Mouse (Mus musculus): Measurements from ENCODE around the gene Aifm2. TPM values are rescaled to one million over a fixed set of nuclear protein-coding genes. Genes with fewer than 3 reads are reported as not detected.

Gene Aifm2
- total RNA-seq, 1 experiment = 13.4 TPM

- Histone ChIP-seq H3K36me3 (ENCODE audit: control insufficient read depth, insufficient read depth, low read length, poor library complexity, severe bottlenecking) (no peaks in the 10 kb centered on the region), H3K4me1 (ENCODE audit: control insufficient read depth in 2 of 2, insufficient read depth in 2 of 2, low read length in 2 of 2, poor library complexity in 1 of 2) (peaks cover 4 to 7% of the 10 kb centered on the region in 2 experiments), H3K4me3 (ENCODE audit: insufficient read depth in 1 of 2, low read depth in 1 of 2, low read length in 2 of 2, poor library complexity in 1 of 2, severe bottlenecking in 1 of 2) (peak overlapping the region; percentile 92 to 99), H3K9me3 (ENCODE audit: control insufficient read depth, insufficient read depth, low read depth, low read length) (no peaks in the 10 kb centered on the region), H3K27ac (ENCODE audit: insufficient read depth, low read depth, low read length, poor library complexity, severe bottlenecking) (no peak overlapping the region), H3K9ac (ENCODE audit: insufficient read depth, low read depth, low read length, poor library complexity, severe bottlenecking) (peak overlapping the region; percentile 93; the same call in 1 of the 2 replicates)
- no peak for DNase-seq (ENCODE audit: low read depth, low spot score)
- no peak for TF ChIP-seq CHD2 (IDR thresholded peaks at IDR 0.05; ENCODE audit: low read depth, low read length)
- no peak for TF ChIP-seq ZC3H11A (IDR thresholded peaks at IDR 0.05; ENCODE audit: borderline replicate concordance, low read depth, low read length)
- no peak for TF ChIP-seq ZNF384 (IDR thresholded peaks at IDR 0.05; ENCODE audit: low read depth, low read length)
- TF ChIP-seq MAFK (IDR thresholded peaks at IDR 0.05; ENCODE audit: insufficient read depth, low read depth, low read length) = no peak
- TF ChIP-seq HCFC1 (IDR thresholded peaks at IDR 0.05; ENCODE audit: borderline replicate concordance, insufficient read depth, low read length) = no peak
- in situ Hi-C loops (cut with MboI; ENCODE audit: low sequenced_read_pairs in 2 of 2, unreplicated experiment in 2 of 2) = no loop called here
These were observed 69.4 kb downstream of the Aifm2 start for GRCm38 (mm10) chr10:61784414-61784813.

GRCm38 (mm10) chr10:61787541-61788313, 72.7 kb downstream of the Aifm2 start:
- in situ Hi-C loops (cut with MboI; ENCODE audit: low sequenced_read_pairs in 2 of 2, unreplicated experiment in 2 of 2) = no loop called here
- Histone ChIP-seq H3K4me3 (ENCODE audit: insufficient read depth in 1 of 2, low read depth in 1 of 2, low read length in 2 of 2, poor library complexity in 1 of 2, severe bottlenecking in 1 of 2) (no peak overlapping the region), H3K4me1 (ENCODE audit: control insufficient read depth in 2 of 2, insufficient read depth in 2 of 2, low read length in 2 of 2, poor library complexity in 1 of 2) (peaks cover 4 to 7% of the 10 kb centered on the region in 2 experiments; a peak in 3 of 4 replicates), H3K9me3 (ENCODE audit: control insufficient read depth, insufficient read depth, low read depth, low read length) (no peaks in the 10 kb centered on the region), H3K9ac (ENCODE audit: insufficient read depth, low read depth, low read length, poor library complexity, severe bottlenecking) (no peak overlapping the region), H3K36me3 (ENCODE audit: control insufficient read depth, insufficient read depth, low read length, poor library complexity, severe bottlenecking) (no peaks in the 10 kb centered on the region), H3K27ac (ENCODE audit: insufficient read depth, low read depth, low read length, poor library complexity, severe bottlenecking) (no peak overlapping the region)
- no peak for DNase-seq (ENCODE audit: low read depth, low spot score)
- TF ChIP-seq ZNF384 (IDR thresholded peaks at IDR 0.05; ENCODE audit: low read depth, low read length) (no peak), CHD2 (IDR thresholded peaks at IDR 0.05; ENCODE audit: low read depth, low read length) (no peak), MAFK (IDR thresholded peaks at IDR 0.05; ENCODE audit: insufficient read depth, low read depth, low read length) (no peak), HCFC1 (IDR thresholded peaks at IDR 0.05; ENCODE audit: borderline replicate concordance, insufficient read depth, low read length) (no peak), ZC3H11A (IDR thresholded peaks at IDR 0.05; ENCODE audit: borderline replicate concordance, low read depth, low read length) (no peak)

- Histone ChIP-seq H3K27ac (ENCODE audit: insufficient read depth, low read depth, low read length, poor library complexity, severe bottlenecking) (no peak overlapping the region), H3K4me1 (ENCODE audit: control insufficient read depth in 2 of 2, insufficient read depth in 2 of 2, low read length in 2 of 2, poor library complexity in 1 of 2) (peaks cover 4 to 7% of the 10 kb centered on the region in 2 experiments; a peak in 3 of 4 replicates), H3K4me3 (ENCODE audit: insufficient read depth in 1 of 2, low read depth in 1 of 2, low read length in 2 of 2, poor library complexity in 1 of 2, severe bottlenecking in 1 of 2) (no peak overlapping the region), H3K9me3 (ENCODE audit: control insufficient read depth, insufficient read depth, low read depth, low read length) (no peaks in the 10 kb centered on the region), H3K9ac (ENCODE audit: insufficient read depth, low read depth, low read length, poor library complexity, severe bottlenecking) (no peak overlapping the region), H3K36me3 (ENCODE audit: control insufficient read depth, insufficient read depth, low read length, poor library complexity, severe bottlenecking) (no peaks in the 10 kb centered on the region)
- in situ Hi-C loops (cut with MboI; ENCODE audit: low sequenced_read_pairs in 2 of 2, unreplicated experiment in 2 of 2) = no loop called here
- TF ChIP-seq CHD2 (IDR thresholded peaks at IDR 0.05; ENCODE audit: low read depth, low read length) (no peak), ZNF384 (IDR thresholded peaks at IDR 0.05; ENCODE audit: low read depth, low read length) (no peak)
- DNase-seq (ENCODE audit: low read depth, low spot score) = no peak
These were observed 73.4 kb downstream of the Aifm2 start for GRCm38 (mm10) chr10:61788499-61788898.

Other genes starting within 250 kb of the Aifm2 start
- gene Lrrc20, start 239.5 kb upstream of the Aifm2 start, total RNA-seq (2012; rRNA removed) = 1.9 and 2.1 TPM in 2 replicates
- gene Npffr1, start 119.8 kb upstream of the Aifm2 start, total RNA-seq (2012; rRNA removed) = 0.16 and 0.18 TPM in 2 replicates
- gene Ppa1, start 66.7 kb upstream of the Aifm2 start, total RNA-seq (2012; rRNA removed) = 165 and 262 TPM in 2 replicates
- 145 and 158 TPM in 2 replicates for gene Sar1a, start 35.0 kb upstream of the Aifm2 start, total RNA-seq (2012; rRNA removed)
- 33.5 and 42.8 TPM in 2 replicates for gene Tysnd1, start 19.7 kb upstream of the Aifm2 start, total RNA-seq (2012; rRNA removed)
- 18.7 and 25.7 TPM in 2 replicates for gene H2afy2, start 68.9 kb downstream of the Aifm2 start, total RNA-seq (2012; rRNA removed)

Data from ES-E14 (cell line).